Mouse (Mus musculus) testis, adult 2 months (tissue): ENCODE results near the gene Ubl4b.

Experiments used
- CTCF ChIP-seq: fragments of 200-500 bp; IDR thresholded peaks from 2 replicates; pipeline ENCODE4 v1.5.1; 2012; ENCODE audit warnings: low read depth, mild to moderate bottlenecking, inconsistent platforms, low read length, moderate library complexity; ENCODE audit not compliant: control insufficient read depth, insufficient read depth, insufficient replicate concordance
- POLR2A ChIP-seq: fragments of 200-500 bp; IDR thresholded peaks from 2 replicates; pipeline ENCODE4 v1.6.1; 2012; ENCODE audit warnings: low read depth, mild to moderate bottlenecking, inconsistent platforms, low read length, moderate library complexity; ENCODE audit not compliant: control insufficient read depth

DNA sequence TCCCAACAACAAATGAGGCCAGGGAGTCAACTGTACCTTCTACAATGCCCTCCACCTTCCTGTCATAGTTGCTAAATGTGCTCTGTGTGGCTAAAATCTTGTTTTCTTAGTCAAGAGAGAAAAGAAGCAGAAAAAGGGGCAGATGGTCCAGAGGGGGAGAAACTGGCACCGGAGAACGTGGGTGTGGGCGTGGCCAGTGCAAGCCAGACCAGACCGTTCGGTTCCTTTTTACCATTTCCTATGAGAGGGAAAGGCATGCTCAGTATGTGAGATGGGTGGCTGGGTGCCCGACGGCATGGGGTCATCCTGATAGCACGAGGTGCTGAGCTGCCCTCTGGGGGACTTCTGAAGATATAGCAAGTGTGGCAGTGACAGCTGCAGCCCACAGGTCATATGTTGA, 46.2 kb downstream of the Ubl4b start:
- TF ChIP-seq CTCF (no peak), POLR2A (no peak)
